Mouse (Mus musculus) neutrophil, adult 5-6 weeks (primary cell): ENCODE data around the gene Eif2a. TPM values are rescaled to one million over a fixed set of nuclear protein-coding genes. Genes with fewer than 3 reads are reported as not detected.
"Not testable (repeated sequence)": the region's sequence is repeated elsewhere in the genome, so short reads cannot be mapped to it uniquely, and the experiment has no call there.

Experiments
- ATAC-seq: fragments of 151-379, 151-347 bp; 2 replicates; pipeline ENCODE4 v1.8.0; 2017; ENCODE audit warnings: mild to moderate bottlenecking, moderate TSS enrichment; ENCODE audit not compliant: insufficient number of reproducible peaks, poor library complexity, low FRiP score, severe bottlenecking; ENCODE audit errors: extremely low read depth
- total RNA-seq: library from RNA; stranded (forward); fragments of 200-1000 nt; gene quantifications from 2 replicates; pipeline ENCODE4 v1.2.3, GENCODE M21; 2017

Eif2a gene
- total RNA-seq, 1 experiment from 2014 or later = 43.1 TPM

DNA sequence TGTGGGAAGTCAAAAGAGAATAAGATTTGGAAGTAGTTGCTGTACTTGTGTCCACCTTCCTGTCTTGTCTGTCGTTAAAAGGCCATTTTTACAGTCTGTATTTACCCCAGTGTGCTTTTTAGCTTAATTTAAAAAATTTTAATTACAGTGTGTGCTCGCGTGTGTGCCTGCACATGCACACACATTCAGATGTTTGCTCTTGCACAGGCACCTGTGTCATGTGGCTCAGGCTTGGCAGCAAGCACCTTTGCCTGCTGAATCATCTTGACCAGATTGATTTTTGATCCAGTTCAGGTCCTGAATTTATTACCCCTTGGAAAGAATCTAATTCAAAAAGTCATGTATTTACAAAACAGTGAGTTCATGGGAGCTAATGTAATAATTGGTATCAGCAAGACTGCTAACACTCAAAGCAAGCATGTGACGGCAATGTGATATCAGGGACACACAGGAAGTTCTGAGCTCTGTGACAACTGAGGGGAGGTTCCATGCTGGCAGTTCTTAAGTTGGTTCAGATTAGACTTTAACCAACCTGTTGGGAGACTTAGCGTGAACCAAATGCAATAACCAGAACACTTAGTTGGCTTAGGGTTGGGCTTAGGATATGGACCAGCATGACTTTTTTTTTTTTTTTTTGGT lies 57.3 kb downstream of the Eif2a start:
- ATAC-seq = no peak

DNA sequence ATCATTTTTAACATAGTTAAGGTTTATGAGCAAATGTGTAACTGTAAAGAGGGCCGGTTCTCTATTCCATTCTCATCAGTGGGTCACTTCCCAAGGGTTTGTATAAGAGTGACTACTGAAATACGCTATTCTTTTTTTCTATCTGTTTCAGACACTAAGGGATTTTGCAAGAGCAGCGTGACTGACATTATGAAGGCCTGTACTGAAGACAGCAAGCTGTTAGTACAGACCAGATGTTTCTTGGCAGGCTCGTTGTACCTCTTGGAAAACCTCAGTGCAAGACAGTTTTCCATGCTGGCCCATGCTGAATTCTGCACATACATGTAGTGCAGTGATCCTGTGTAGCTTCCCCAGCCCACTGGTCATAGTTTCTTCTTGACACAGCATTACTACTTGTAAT lies 64.9 kb downstream of the Eif2a start:
- not testable (repeated sequence) for ATAC-seq

DNA sequence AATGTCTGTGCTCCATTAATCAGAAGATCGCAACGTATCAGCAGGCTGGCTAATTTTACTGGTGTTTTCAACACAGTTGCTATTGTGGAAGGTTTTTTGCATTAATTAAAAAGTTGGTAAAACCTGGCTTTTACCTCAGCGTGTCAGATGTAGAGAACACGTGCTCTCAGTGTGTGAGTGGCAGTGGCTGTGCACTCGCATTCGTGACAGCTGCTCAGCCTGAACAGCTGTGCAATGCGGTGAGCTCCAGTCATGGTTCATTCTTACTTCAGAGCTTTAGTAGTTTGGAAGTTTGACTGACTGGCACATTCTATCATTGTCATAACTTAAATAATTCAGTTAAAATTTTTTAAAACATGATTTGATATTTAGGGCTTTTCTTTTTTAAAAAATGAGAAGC lies 67.0 kb downstream of the Eif2a start:
- ATAC-seq = not testable (repeated sequence)

DNA sequence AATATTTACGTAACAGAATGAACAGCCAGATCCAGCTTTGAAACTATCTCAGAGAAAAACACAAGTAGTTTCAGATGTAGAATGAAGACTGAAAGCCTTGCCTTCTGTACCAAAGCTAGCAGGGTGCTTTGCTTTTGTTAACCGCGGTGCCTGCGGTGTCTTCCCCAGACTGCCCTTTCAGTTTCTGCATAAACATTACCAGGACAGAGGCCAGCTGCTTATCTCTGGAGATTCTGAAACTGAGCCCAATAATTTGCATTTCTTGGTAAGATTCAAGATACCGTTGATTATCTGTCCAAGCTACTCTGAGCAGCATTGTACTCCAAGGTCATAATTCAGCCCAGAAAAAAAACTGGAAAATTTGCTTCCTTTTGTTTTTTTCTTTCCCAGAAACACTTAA lies 68.0 kb downstream of the Eif2a start:
- no peak for ATAC-seq

Other genes starting within 250 kb of the Eif2a start
- gene Tsc22d2, start 111.1 kb upstream of the Eif2a start, total RNA-seq = 37.7 and 48.1 TPM in 2 replicates
- gene Serp1, start 71 bp downstream of the Eif2a start, total RNA-seq = 375 and 392 TPM in 2 replicates
- 190 and 211 TPM in 2 replicates for gene Selenot, start 50.8 kb downstream of the Eif2a start, total RNA-seq
- not detected in 2 replicates for gene Erich6, start 111.4 kb downstream of the Eif2a start, total RNA-seq
- 12.7 and 14.7 TPM in 2 replicates for gene Siah2, start 166.6 kb downstream of the Eif2a start, total RNA-seq